Mouse (Mus musculus): ENCODE measurements at regions not wholly inside any gene's neighbourhood (a gene's known extent, or its start where the extent isn't known, plus 50 kb on each side); places are given as distances from the start of the nearest gene placed in this dataset.

DNA sequence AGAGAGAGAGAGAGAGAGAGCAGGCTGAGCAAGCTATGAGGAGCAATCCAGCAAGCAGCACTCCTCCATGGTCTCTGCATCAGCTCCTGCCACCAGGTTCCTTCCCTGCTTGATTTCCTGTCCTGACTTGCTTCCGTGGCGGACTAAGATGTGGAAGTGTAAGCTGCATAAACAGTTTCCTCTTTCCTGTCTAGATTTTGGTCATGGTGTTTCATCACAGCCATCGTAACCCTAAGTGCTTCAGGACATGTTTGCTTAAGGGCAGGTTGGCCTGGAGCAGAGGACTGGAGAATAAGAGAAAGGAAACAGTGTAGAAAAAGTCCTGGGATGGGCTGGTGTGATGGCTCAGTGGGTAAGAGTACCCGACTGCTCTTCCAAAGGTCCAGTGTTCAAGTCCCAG is 133.9 kb downstream of the Dyrk2 start:
- Histone ChIP-seq H3K36me3 (replicated peaks; ENCODE audit: control insufficient read depth, insufficient read depth) (no peaks in the 10 kb centered on the region), H3K4me3 (replicated peaks; ENCODE audit: low read length) (no peak overlapping the region), H3K9ac (no peak overlapping the region), H3K4me2 (replicated peaks) (no peak overlapping the region), H3K27me3 (ENCODE audit: control insufficient read depth, insufficient read depth, low read length) (no peaks in the 10 kb centered on the region), H3K4me1 (replicated peaks; ENCODE audit: control insufficient read depth, insufficient read depth, low read length) (no peaks in the 10 kb centered on the region), H3K9me3 (ENCODE audit: control insufficient read depth, low read length) (no peaks in the 10 kb centered on the region), H3K27ac (no peak overlapping the region)
- DNase-seq (ENCODE audit: low spot score) (no peak), ATAC-seq (ENCODE audit: low FRiP score) (no peak)
- WGBS, result 95% methylated on average over 4 of the region's 4 CpGs

DNA sequence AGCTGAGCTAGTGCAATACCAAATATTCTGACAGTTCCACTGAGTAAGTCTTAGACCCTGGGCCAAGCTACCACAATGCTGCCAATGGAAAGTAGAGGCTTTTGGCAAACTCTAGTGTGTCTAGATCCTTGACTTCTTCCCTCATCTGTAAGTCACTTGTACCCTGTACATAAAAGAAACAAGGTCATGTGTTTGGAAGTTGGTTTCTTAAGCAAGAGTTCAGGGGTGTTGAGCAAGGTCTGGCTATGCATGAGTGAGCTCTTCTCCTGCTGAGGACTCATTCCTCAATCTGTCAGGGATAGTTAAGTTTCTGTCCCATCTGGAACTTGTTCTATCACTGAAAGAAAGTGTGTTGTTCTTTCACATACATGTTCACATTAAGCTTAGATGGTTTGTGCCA is 132.9 kb downstream of the Dyrk2 start:
- no peaks in the 10 kb centered on the region for H3K4me1 ChIP-seq (replicated peaks; ENCODE audit: control insufficient read depth, insufficient read depth, low read length)

DNA sequence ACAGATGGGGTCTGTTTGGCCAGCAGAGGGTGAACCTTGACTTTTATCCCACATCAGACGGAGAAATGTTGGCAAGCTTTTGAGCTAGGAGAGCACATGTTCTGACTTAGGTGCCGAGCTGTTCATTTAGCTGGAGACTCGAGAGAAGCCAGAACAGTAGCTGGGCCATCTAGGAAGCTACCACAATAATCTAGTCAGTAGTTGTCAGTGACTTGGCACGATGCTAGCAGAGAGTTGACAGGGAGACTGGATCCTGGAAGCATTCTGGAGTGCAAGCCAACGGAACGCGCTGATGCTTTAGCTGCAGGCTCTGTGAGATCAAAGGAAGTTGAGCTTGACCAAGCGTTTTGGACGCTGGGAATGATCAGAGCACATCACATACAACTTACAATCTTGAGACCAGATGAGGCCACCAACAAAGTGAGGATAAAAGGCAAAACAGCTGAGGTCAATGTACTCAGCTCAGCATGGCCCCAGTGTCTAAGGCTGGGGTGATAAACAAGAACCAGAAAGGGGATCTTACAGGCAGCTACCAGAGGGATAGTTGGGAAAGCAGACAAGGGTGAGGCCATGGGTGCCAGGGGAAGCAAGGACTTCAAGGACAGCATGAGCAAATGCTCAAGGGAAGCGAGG is 130.0 kb downstream of the Dyrk2 start:
- no peak overlapping the region for H3K27ac ChIP-seq
- DNase-seq (ENCODE audit: low spot score) (no peak), ATAC-seq (ENCODE audit: low FRiP score) (no peak)
- H3K27me3 ChIP-seq (ENCODE audit: control insufficient read depth, insufficient read depth, low read length), result no peaks in the 10 kb centered on the region
- no peak overlapping the region for H3K9ac ChIP-seq
- H3K9me3 ChIP-seq (ENCODE audit: control insufficient read depth, low read length), result no peaks in the 10 kb centered on the region
- no peak overlapping the region for H3K4me3 ChIP-seq (replicated peaks; ENCODE audit: low read length)
- H3K4me2 ChIP-seq (replicated peaks), result no peak overlapping the region
- 83% methylated on average over 10 of the region's 10 CpGs for WGBS
- H3K36me3 ChIP-seq (replicated peaks; ENCODE audit: control insufficient read depth, insufficient read depth), result no peaks in the 10 kb centered on the region
- no peaks in the 10 kb centered on the region for H3K4me1 ChIP-seq (replicated peaks; ENCODE audit: control insufficient read depth, insufficient read depth, low read length)

More for the DNA sequence above, 132.9 kb downstream of the Dyrk2 start:
- DNase-seq (ENCODE audit: low spot score) (no peak), ATAC-seq (ENCODE audit: low FRiP score) (no peak)
- no peaks in the 10 kb centered on the region for H3K36me3 ChIP-seq (replicated peaks; ENCODE audit: control insufficient read depth, insufficient read depth)
- H3K4me3 ChIP-seq (replicated peaks; ENCODE audit: low read length), result no peak overlapping the region
- H3K9me3 ChIP-seq (ENCODE audit: control insufficient read depth, low read length), result no peaks in the 10 kb centered on the region
- no peaks in the 10 kb centered on the region for H3K27me3 ChIP-seq (ENCODE audit: control insufficient read depth, insufficient read depth, low read length)
- no peak overlapping the region for H3K9ac ChIP-seq
- H3K27ac ChIP-seq, result no peak overlapping the region
- no peak overlapping the region for H3K4me2 ChIP-seq (replicated peaks)

DNA sequence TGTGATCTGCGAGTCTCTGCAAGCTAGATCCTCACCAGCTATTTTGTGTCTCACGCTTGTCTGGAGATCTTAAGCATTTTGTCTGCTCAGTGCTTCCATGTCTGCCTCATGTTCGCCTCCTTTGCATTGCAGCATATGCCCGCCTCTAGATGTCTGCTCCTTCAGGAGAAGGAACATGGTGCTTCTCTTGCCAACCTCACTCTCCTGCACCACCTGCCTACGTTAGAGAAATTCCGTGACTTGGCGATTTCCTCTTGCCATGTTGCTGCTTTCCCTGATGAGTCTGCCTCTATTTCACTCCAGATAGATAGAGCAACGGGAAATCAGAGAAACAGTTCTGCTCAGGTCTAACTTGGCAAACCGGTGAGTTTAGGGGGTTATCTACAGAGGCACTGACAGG is 126.2 kb downstream of the Dyrk2 start:
- WGBS, result 93% methylated on average over 9 of the region's 9 CpGs
- H3K4me1 ChIP-seq (replicated peaks; ENCODE audit: control insufficient read depth, insufficient read depth, low read length), result 0 out of 2 replicates have a peak, but pooled peaks cover 3% of the 10 kb centered on the region
- no peak overlapping the region for H3K27ac ChIP-seq
- H3K4me2 ChIP-seq (replicated peaks), result no peak overlapping the region
- no peak for ATAC-seq (ENCODE audit: low FRiP score)
- H3K4me3 ChIP-seq (replicated peaks; ENCODE audit: low read length), result no peak overlapping the region
- no peaks in the 10 kb centered on the region for H3K9me3 ChIP-seq (ENCODE audit: control insufficient read depth, low read length)
- no peak overlapping the region for H3K9ac ChIP-seq
- no peak for DNase-seq (ENCODE audit: low spot score)
- H3K27me3 ChIP-seq (ENCODE audit: control insufficient read depth, insufficient read depth, low read length), result no peaks in the 10 kb centered on the region
- no peaks in the 10 kb centered on the region for H3K36me3 ChIP-seq (replicated peaks; ENCODE audit: control insufficient read depth, insufficient read depth)

DNA sequence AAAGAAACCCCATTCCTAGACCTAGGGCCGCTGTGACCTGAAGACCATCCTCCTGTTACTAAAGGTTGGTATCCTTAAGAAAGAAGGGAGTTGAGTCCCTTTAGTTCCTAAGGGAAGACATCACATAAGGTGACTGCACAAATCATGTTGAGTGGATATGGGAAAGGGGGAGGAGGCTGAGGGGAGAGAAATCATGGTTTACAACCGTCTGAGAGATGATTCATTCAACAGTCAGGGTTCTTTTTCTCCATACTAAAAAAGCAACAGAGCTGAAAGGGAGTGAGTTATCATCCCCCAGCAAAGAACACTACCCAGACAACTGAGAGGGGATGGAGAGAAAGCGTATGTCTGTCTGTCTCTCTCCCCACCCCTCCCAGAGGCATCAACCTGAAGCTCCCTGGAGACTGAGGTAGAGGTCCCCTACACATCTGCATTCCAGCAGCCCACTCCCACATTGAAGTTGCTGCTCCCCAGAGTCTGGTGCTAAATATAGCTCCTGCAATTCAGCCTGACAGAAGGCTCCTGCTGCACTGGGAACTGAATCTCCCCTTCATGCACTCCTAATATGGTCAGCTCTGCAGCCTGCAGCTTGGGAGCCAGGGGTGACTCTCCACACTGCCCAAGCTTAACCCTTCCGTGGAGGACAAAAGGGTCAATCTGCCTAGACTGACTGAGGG is 123.2 kb downstream of the Dyrk2 start:
- WGBS, result 58% methylated on average over 4 of the region's 4 CpGs
- no peak for DNase-seq (ENCODE audit: low spot score)
- ATAC-seq (ENCODE audit: low FRiP score), result no peak
- H3K9ac ChIP-seq, result no peak overlapping the region
- H3K9me3 ChIP-seq (ENCODE audit: control insufficient read depth, low read length), result no peaks in the 10 kb centered on the region
- H3K27ac ChIP-seq, result no peak overlapping the region
- H3K27me3 ChIP-seq (ENCODE audit: control insufficient read depth, insufficient read depth, low read length), result no peaks in the 10 kb centered on the region
- H3K4me1 ChIP-seq (replicated peaks; ENCODE audit: control insufficient read depth, insufficient read depth, low read length), result 0 out of 2 replicates have a peak, but pooled peaks cover 3% of the 10 kb centered on the region
- no peak overlapping the region for H3K4me2 ChIP-seq (replicated peaks)
- no peak overlapping the region for H3K4me3 ChIP-seq (replicated peaks; ENCODE audit: low read length)
- no peaks in the 10 kb centered on the region for H3K36me3 ChIP-seq (replicated peaks; ENCODE audit: control insufficient read depth, insufficient read depth)

DNA sequence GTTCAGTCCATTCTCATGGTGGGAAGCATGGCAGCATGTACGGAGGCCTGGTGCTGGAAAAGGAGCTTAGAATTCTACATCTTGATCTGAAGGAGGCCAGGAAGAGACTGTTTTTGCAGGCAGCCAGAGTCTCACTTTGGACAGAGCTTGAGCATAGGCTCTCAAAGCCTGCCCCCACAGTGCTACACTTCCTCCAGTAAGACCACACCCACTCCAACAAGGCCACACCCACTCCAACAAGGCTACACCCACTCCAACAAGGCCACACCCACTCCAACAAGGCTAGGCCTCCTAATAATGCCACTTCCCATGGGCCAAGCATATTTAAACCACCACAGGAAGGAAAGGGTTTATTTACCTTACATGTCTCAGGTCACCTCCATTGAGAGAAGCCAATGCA is 121.0 kb downstream of the Dyrk2 start:
- Histone ChIP-seq H3K27me3 (ENCODE audit: control insufficient read depth, insufficient read depth, low read length) (no peaks in the 10 kb centered on the region), H3K4me2 (replicated peaks) (no peak overlapping the region), H3K9me3 (ENCODE audit: control insufficient read depth, low read length) (no peaks in the 10 kb centered on the region), H3K27ac (no peak overlapping the region), H3K4me1 (replicated peaks; ENCODE audit: control insufficient read depth, insufficient read depth, low read length) (0 out of 2 replicates have a peak, but pooled peaks cover 3% of the 10 kb centered on the region), H3K36me3 (replicated peaks; ENCODE audit: control insufficient read depth, insufficient read depth) (no peaks in the 10 kb centered on the region), H3K9ac (no peak overlapping the region), H3K4me3 (replicated peaks; ENCODE audit: low read length) (no peak overlapping the region)
- DNase-seq (ENCODE audit: low spot score) (no peak), ATAC-seq (ENCODE audit: low FRiP score) (no peak)
- WGBS, result 92% methylated on average over 1 of the region's 1 CpGs

DNA sequence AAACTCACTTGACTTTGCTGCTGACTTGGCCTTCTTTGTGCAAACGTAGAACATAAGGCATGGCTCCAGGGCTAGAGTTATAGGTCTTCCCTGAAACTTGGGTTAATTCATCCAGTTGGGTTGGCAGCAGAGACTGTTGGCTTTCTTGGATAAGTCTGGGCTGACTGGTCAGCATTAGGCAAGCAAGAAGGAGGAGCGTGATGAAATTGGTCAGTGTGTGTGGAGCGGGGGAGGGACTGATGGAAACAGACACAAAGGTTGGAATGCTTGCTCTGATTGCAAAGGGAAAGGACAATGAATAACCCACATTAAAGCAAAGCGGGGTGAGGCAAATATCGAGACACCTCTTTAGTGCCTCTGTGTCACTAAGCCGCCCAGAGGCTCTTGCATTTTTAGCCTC is 120.3 kb downstream of the Dyrk2 start:
- Histone ChIP-seq H3K36me3 (replicated peaks; ENCODE audit: control insufficient read depth, insufficient read depth) (no peaks in the 10 kb centered on the region), H3K4me2 (replicated peaks) (no peak overlapping the region), H3K27ac (no peak overlapping the region), H3K9ac (no peak overlapping the region), H3K4me1 (replicated peaks; ENCODE audit: control insufficient read depth, insufficient read depth, low read length) (0 out of 2 replicates have a peak, but pooled peaks cover 3% of the 10 kb centered on the region), H3K4me3 (replicated peaks; ENCODE audit: low read length) (no peak overlapping the region), H3K27me3 (ENCODE audit: control insufficient read depth, insufficient read depth, low read length) (no peaks in the 10 kb centered on the region), H3K9me3 (ENCODE audit: control insufficient read depth, low read length) (no peaks in the 10 kb centered on the region)
- no peak for ATAC-seq (ENCODE audit: low FRiP score)
- no peak for DNase-seq (ENCODE audit: low spot score)
- 62% methylated on average over 6 of the region's 6 CpGs for WGBS

DNA sequence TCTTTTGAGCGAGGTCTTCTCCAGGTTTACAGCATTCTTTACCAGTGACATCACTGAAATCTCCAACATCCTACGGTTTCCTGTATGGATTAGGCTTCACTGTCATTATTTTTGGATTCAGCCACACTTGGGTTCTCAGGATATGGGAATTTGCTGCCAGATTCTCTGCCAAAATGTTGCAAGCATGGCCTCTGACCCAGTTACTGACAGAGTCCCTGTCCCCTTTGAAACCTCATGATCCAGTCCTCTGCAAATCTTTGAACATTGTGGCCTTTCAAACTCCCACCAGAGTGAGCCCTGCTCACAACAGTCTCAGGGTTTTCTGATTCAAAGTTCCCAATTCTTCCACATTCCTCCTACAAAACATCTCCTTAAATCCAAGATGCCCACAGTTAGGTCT is 118.9 kb downstream of the Dyrk2 start:
- Histone ChIP-seq H3K27me3 (ENCODE audit: control insufficient read depth, insufficient read depth, low read length) (no peaks in the 10 kb centered on the region), H3K4me3 (replicated peaks; ENCODE audit: low read length) (no peak overlapping the region)
- WGBS, result 90% methylated on average over 2 of the region's 2 CpGs

DNA sequence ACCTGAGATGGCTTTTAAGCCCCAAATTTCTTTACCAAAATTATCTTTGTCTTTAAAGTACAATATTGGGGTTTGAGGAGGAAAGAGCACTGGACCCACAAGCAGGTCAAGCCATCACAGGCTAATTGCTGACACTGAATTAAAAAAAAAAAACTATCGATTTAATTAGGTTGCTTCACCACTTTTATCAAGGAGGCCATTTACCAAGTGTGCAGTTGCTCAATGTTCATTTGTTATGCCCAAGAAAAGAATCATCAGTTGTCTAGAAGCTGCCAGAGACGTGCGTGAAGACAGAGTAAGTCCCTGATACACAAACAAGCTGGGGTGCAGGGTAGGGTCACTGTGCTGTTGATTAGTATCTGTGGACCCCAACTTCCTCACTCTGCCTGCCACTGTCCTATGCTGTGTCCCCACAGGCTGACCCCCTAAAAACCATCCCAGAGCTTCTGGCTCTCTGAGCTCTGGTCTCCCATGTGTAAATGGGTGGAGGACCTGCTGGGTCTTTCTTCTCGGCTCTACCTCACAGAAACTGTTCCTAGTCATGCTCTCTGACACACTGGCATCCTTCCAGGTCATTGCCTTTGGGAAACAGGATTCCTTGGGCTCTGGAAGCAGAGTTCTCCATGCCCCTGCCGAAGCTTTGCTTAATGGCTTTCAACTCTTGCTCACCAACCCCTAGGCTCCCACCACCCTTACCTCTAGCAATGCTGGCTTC is 116.8 kb downstream of the Dyrk2 start:
- no peak overlapping the region for H3K9ac ChIP-seq
- ATAC-seq (ENCODE audit: low FRiP score) (no peak), DNase-seq (ENCODE audit: low spot score) (no peak)
- 79% methylated on average over 5 of the region's 5 CpGs for WGBS
- no peak overlapping the region for H3K4me2 ChIP-seq (replicated peaks)
- no peaks in the 10 kb centered on the region for H3K9me3 ChIP-seq (ENCODE audit: control insufficient read depth, low read length)
- no peak overlapping the region for H3K4me3 ChIP-seq (replicated peaks; ENCODE audit: low read length)
- no peaks in the 10 kb centered on the region for H3K27me3 ChIP-seq (ENCODE audit: control insufficient read depth, insufficient read depth, low read length)
- no peak overlapping the region for H3K27ac ChIP-seq
- no peaks in the 10 kb centered on the region for H3K36me3 ChIP-seq (replicated peaks; ENCODE audit: control insufficient read depth, insufficient read depth)
- H3K4me1 ChIP-seq (replicated peaks; ENCODE audit: control insufficient read depth, insufficient read depth, low read length), result no peaks in the 10 kb centered on the region

More for the DNA sequence above, 118.9 kb downstream of the Dyrk2 start:
- H3K9ac ChIP-seq, result no peak overlapping the region
- DNase-seq (ENCODE audit: low spot score) (no peak), ATAC-seq (ENCODE audit: low FRiP score) (no peak)
- no peaks in the 10 kb centered on the region for H3K9me3 ChIP-seq (ENCODE audit: control insufficient read depth, low read length)
- H3K27ac ChIP-seq, result no peak overlapping the region
- H3K4me2 ChIP-seq (replicated peaks), result no peak overlapping the region
- H3K36me3 ChIP-seq (replicated peaks; ENCODE audit: control insufficient read depth, insufficient read depth), result no peaks in the 10 kb centered on the region
- H3K4me1 ChIP-seq (replicated peaks; ENCODE audit: control insufficient read depth, insufficient read depth, low read length), result 0 out of 2 replicates have a peak, but pooled peaks cover 3% of the 10 kb centered on the region

All from hindbrain, embryonic 14.5 days (tissue).